Mouse (Mus musculus): ENCODE measurements around the gene Srsf10.

DNA sequence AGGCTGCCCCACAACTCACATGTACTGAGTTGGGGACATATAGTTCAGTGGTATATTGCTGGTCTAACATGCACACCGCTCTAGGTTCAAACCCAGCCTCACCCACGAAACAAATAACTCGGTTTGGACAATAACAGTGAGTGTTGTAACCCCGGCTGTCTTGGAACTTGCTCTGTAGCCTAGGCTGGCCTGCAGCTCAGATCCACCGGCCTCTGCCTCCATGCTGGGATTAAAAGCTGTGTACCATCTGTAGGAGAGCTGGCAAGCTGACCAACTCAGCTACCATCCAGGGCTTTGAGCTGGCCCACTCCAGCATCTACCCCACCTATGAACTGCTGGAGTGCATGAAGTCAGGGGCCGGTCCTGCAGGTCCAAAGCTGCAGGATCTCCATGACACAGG, 24.5 kb downstream of the Srsf10 start:
- TF ChIP-seq CTCF (IDR thresholded peaks at IDR 0.05; ENCODE audit: control insufficient read depth, insufficient read depth, insufficient replicate concordance, low read depth, low read length) (no peak), POLR2A (IDR thresholded peaks at IDR 0.05; ENCODE audit: control insufficient read depth, low read depth, low read length) (no peak)

Measured in testis, adult 2 months (tissue).